Mouse (Mus musculus) layer of hippocampus, postnatal 14 days (tissue): ENCODE results near the gene Lst1. TPM values are rescaled to one million over a fixed set of nuclear protein-coding genes. Genes with fewer than 3 reads are reported as not detected.

Source experiments
- DNase-seq, 2 experiments: peaks; one replicate each; pipeline ENCODE4 v3.0.0; 2021 to 2022; ENCODE audit warnings: low spot score in 2 of 2, mixed read lengths in 1 of 2
- total RNA-seq, 2 experiments: library from RNA; stranded (reverse); gene quantifications; 2 replicates each; pipeline ENCODE4 v1.2.3; 2021

The Lst1 gene
- total RNA-seq, 2 experiments from 2014 or later = 8.2 to 12.1 TPM

GRCm38 (mm10) chr17:35161421-35161820 lies 26.8 kb downstream of the Lst1 start:
- DNase-seq = no peak

- DNase-seq = no peak
Observed at GRCm38 (mm10) chr17:35159638-35160037, 28.6 kb downstream of the Lst1 start.

GRCm38 (mm10) chr17:35158850-35159593 lies 29.2 kb downstream of the Lst1 start:
- no peak for DNase-seq

- DNase-seq = no peak
Observed at GRCm38 (mm10) chr17:35157661-35158175, 30.5 kb downstream of the Lst1 start.

- DNase-seq = no peak
Observed at GRCm38 (mm10) chr17:35157254-35157653, 31.0 kb downstream of the Lst1 start.

GRCm38 (mm10) chr17:35156461-35157200 lies 31.6 kb downstream of the Lst1 start:
- no peak for DNase-seq

GRCm38 (mm10) chr17:35155451-35155850 lies 32.8 kb downstream of the Lst1 start:
- DNase-seq = no peak

- no peak for DNase-seq
Observed at GRCm38 (mm10) chr17:35154616-35155015, 33.6 kb downstream of the Lst1 start.

- no peak for DNase-seq
Observed at GRCm38 (mm10) chr17:35153931-35154330, 34.3 kb downstream of the Lst1 start.

GRCm38 (mm10) chr17:35153077-35153476 lies 35.2 kb downstream of the Lst1 start:
- DNase-seq = no peak

- DNase-seq = no peak
Observed at GRCm38 (mm10) chr17:35152121-35152520, 36.1 kb downstream of the Lst1 start.

- no peak for DNase-seq
Observed at GRCm38 (mm10) chr17:35147922-35148639, 40.2 kb downstream of the Lst1 start.

- no peak for DNase-seq
Observed at GRCm38 (mm10) chr17:35147348-35147747, 40.9 kb downstream of the Lst1 start.

GRCm38 (mm10) chr17:35146139-35146538 lies 42.1 kb downstream of the Lst1 start:
- DNase-seq = no peak

GRCm38 (mm10) chr17:35141971-35142370 lies 46.3 kb downstream of the Lst1 start:
- DNase-seq = no peak

GRCm38 (mm10) chr17:35140490-35140996 lies 47.7 kb downstream of the Lst1 start:
- DNase-seq = no peak

GRCm38 (mm10) chr17:35139269-35139668 lies 49.0 kb downstream of the Lst1 start:
- no peak for DNase-seq

- DNase-seq = no peak
Observed at GRCm38 (mm10) chr17:35135591-35136320, 52.5 kb downstream of the Lst1 start.
